Mouse (Mus musculus): ENCODE data around the gene Gp9. TPM values are rescaled to one million over a fixed set of nuclear protein-coding genes. Genes with fewer than 3 reads are reported as not detected.

The Gp9 gene
- total RNA-seq, 2 experiments from 2014 or later: 0.70 TPM; not detected in 1

DNA sequence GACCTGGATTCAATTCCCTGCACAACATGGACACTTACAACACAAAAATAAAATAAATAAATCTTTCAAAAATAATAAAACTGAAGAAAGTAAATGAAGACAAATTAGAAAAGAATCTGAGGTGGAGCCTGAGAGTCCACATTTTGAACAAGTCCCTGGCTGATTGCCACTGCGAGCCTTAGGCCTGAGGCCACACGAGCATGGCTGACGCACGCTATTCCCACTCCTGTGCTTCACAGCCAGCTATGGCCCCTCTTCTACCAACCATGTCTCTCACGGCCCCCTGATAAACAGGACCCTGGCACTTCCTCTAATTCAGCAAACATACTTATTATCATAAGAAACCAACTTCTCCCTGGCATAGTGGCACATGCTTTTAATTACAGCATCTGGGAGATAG, 8.7 kb downstream of the Gp9 start:
- DNase-seq (ENCODE audit: low spot score in 2 of 2): no peak

DNA sequence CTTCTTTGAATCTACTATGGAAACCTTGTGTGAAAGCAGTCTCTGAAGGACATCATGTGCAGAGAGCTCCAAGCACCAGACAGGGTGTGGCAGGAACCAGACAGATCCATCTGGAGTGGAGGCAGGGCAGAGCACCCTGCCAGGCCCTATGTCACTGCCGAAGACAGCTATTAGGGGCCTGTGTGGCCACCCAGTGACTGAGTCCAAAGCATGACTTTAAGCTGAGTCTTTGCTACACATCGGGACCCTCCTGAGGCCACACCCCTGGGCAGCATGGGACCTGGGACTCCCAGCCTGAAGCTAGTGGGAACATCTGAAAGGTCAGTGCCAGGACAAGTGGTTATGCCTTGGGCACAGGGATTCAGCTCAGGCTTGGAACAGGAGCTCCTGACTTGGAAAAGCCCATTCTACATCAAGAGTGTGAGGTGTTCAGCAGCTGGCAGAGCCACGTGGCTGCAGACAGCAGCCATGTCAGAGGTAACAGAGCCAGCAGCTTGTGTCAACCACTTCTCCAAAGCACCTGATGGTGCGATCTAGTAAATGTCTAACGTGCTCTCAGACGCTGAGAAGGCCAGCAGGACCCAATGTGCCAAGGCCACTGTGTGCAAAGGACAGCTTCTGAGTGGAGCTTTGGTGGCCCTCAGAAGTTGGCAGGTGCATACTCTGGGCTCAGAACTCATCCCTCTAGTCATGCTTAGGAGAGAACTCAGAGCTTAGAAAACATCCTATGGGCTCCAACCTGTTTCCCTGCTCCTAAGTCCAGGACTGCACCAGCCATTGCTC, 9.4 kb downstream of the Gp9 start:
- DNase-seq (ENCODE audit: low spot score in 2 of 2): no peak

DNA sequence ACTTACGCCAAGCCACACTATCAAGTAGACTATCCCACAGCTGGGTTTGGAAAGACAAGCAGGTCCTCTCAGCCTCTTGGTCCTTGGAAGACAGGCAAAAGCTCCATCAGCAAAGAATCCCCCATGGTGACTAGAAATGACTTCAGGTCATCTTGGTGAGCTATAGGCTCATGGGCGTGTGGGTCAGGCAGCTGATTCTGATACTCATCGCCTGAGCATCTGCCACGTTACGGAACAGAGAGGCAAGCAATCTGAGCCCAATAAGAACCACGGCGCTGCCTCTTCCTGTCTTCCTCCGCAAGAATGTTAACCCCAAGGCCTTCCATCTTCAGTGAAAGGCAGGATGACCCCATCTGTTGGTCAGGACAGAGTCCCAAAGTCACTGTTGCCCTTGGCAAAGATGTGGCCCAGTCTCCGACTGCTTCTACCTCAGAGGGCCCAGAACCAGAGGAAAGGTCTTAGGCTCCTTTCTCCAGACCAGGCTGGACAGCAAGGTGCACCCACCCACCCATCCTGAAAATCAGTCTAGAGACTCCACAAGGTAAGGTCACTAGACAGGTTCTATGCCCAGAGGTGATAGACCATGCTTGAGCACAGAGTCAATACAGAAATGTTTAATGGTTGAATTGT, 10.5 kb downstream of the Gp9 start:
- no peak for DNase-seq (ENCODE audit: low spot score in 2 of 2)

GRCm38 (mm10) chr6:87788896-87789587, 11.2 kb downstream of the Gp9 start:
- DNase-seq (ENCODE audit: low spot score in 2 of 2): no peak

DNA sequence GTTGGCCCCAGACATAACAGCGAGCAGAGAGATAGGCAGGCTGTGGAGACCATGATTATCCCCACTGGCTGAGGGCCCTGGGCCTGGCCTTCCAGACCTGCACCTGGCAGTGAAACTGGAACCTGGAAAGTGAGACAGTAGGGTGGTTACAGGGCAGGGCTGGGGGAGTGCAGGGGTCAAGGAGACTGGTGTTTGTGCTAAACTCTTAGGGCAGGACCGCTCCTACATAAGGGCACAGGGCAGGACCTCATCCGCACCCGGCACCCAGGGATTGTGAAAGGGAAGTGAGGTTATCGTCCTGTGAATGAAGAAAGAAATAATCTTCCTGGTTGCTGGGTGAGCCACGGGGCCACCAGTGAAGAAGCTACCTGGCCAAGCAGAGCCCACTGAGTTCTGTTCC, 11.9 kb downstream of the Gp9 start:
- DNase-seq (ENCODE audit: low spot score in 2 of 2): no peak

- no peak for DNase-seq (ENCODE audit: low spot score in 2 of 2)
Observed at GRCm38 (mm10) chr6:87790779-87791480, 13.1 kb downstream of the Gp9 start.

DNA sequence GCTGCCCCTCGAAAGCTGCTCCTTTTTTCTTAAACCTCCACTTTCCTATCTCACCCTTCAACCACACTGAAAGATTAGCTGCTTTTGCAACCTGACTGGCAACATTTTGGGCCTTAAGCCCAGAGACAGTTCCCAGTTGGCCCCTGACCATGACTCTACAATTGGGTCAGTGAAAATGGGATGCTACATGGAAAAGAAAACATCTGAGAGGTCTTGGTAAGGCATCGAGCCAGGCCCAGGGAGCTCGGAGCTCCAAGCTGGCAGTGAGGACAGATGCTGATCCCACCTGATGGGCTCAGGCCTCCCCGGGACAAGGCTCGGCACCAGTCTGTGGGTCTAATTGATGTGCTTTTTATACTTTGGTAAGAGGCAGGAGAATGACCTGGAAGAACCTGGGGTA, 14.0 kb downstream of the Gp9 start:
- no peak for DNase-seq (ENCODE audit: low spot score in 2 of 2)

- DNase-seq (ENCODE audit: low spot score in 2 of 2): no peak
Observed at GRCm38 (mm10) chr6:87793821-87794510, 16.1 kb downstream of the Gp9 start.

- DNase-seq (ENCODE audit: low spot score in 2 of 2): no peak
Observed at GRCm38 (mm10) chr6:87795385-87796150, 17.7 kb downstream of the Gp9 start.

DNA sequence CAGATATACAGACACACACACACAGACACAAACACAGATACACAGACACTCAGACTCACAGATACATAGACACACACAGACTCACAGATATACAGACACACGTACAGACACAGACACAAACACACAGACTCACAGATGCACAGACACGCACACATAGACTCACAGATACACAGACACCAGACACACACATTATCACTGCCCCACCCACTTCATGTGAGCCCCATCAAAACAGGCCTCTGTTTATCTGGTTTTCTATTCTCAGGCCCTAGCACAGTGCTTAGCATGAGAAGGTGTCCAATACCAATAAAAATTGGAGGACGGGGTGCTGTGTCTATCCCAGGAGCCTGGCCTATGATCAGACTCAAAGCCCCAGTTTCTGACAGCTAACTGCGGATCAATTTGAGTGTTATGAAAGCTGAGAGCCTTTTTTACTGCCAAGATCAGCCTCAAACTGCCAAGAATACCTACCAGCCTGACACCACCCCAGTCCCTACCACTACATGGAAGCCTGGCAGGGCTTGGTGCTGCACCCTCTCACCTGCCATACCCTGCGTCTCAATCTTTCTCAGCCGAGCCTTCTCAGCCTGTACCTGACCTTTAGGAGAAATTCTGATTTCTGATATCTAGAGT, 18.5 kb downstream of the Gp9 start:
- DNase-seq (ENCODE audit: low spot score in 2 of 2): no peak

GRCm38 (mm10) chr6:87797321-87797720, 19.4 kb downstream of the Gp9 start:
- no peak for DNase-seq (ENCODE audit: low spot score in 2 of 2)

- no peak for DNase-seq (ENCODE audit: low spot score in 2 of 2)
Observed at GRCm38 (mm10) chr6:87799576-87799975, 21.7 kb downstream of the Gp9 start.

DNA sequence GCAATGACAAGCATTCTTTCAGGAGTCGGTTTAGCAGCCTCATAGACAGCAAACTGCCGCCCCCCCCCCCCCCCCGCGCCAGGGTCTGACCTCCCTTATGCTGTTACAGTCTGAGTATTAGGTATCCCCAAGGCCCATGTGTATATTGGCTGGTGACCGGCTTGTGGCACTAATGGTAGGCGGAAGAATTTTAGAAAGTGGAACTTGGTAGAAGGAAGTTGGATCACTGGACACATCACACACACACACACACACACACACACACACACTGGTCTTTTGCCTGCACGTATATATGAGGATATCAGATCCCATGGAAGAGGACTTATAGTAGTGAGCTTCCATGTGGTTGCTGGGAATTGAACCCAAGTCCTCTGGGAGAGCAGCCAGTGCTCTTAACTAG, 24.6 kb downstream of the Gp9 start:
- no peak for DNase-seq (ENCODE audit: low spot score in 2 of 2)

- DNase-seq (ENCODE audit: low spot score in 2 of 2): no peak
Observed at GRCm38 (mm10) chr6:87804036-87804435, 26.2 kb downstream of the Gp9 start.

DNA sequence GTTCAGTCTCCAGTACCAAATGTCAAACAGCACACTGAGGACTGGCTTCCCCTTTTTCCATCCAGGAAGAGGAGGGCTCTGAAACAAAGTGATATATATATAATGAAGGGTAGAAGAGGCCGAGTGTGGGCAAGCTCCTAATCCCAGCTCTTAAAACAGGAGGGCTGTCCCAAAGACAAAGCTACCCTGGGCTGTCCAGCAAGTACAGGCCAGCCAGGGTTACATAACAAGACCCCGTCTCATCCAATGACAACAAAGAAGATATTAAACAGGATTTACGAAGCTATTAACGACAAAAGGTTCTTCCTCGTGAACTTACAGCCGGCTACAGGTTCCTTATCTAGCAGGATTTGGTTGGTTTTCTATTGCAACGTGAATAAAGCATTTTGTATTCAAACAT, 27.0 kb downstream of the Gp9 start:
- no peak for DNase-seq (ENCODE audit: low spot score in 2 of 2)

DNA sequence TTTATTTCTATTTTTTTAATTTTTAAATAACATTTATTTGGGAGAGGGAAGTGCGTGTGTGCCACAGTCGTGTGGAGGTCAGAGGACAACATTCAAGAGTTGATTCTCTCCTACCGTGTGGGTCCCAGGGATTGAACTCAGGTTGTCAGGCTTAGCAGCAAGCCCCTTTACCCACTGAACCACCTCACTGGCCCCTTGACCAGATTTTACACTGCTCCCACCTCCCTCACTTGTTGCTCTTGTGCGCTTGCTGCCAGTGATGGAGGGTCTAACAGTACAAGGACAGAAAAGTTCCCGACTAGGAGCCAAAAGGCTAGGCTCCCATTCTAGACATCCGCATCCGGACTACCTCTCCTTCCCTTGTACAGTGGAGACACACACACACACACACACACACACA, 27.6 kb downstream of the Gp9 start:
- no peak for DNase-seq (ENCODE audit: low spot score in 2 of 2)

DNA sequence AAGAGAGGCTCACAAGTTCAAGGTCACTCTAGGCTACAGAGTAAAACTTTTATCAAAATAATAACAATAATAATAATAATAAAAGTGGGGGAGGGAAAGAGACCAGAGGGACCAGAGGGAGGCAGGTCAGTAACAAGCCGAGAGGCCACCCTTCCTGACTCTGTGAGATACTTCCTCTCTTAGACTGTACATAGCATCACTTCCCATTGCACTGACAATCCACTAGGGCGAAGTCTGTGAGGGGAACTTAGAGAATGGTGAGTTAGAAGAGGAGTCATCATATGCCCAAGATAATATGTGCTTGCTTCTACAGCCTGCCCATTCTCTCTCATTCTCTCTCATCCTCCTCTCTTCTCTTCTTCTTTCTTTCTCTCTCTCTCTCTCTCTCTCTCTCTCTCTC, 28.2 kb downstream of the Gp9 start:
- DNase-seq (ENCODE audit: low spot score in 2 of 2): no peak

DNA sequence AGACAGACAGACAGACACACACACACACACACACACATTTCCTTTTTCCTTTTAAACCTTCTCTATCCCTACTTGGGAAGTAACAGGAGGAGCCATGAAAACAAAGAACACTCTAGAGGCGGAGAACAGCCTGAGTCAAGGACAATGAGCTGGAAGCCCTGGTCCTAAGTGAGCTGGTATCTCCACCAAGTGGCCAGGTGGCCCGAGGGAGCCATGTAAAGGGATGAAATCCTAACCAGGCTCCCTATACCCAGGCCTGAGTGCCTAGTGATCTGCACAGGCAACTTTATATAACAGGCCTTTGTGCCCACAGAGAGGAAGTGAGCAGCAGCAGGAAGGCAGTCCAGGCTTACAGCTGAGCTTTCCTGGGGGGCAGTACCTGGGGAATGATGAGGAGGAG, 29.0 kb downstream of the Gp9 start:
- DNase-seq (ENCODE audit: low spot score in 2 of 2): no peak

DNA sequence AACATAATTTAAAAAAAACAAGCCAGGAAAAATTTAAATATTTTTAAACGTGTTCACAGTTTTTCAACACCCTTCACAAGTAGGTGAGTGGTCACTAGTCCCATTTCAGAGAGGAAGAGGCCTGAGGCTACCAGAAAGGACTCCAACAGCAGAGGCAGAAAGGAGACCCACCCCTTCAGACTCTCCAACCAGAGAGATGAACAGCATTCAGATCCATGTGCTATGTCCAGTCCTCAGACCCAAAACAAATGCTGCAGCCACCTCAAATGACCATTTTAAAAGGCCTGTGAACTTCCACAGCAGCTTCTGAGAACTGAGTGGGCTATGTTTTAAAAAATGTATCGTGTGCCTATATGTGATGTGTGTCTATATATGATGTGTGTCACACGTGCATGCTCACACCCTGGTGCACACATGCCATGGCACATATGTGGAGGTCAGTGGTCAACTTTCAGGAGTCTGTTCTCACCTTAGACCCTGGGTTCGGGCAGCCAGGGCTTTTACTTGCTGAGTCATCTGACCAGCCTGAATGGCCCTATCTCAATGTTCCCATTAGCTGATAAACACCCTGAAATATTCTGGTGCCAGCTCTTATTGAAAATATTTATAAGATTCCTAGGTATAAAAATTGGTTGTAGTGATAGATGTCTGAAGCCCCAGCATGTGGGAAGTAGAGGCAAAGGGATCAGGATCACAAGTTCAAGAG, 30.0 kb downstream of the Gp9 start:
- no peak for DNase-seq (ENCODE audit: low spot score in 2 of 2)

Measured in adrenal gland, adult 18-20 months (tissue).